Mouse (Mus musculus): ENCODE measurements around the gene Zfp992.
"Not testable (repeated sequence)": the region's sequence is repeated elsewhere in the genome, so short reads cannot be mapped to it uniquely, and the experiment has no call there.

Zfp992 gene

GRCm38 (mm10) chr4:146474716-146475676, 26.2 kb downstream of the Zfp992 start:
- DNase-seq (ENCODE audit: extremely low spot score), result not testable (repeated sequence)

- DNase-seq (ENCODE audit: extremely low spot score), result not testable (repeated sequence)
These were observed 27.4 kb downstream of the Zfp992 start for GRCm38 (mm10) chr4:146476260-146476659.

DNA sequence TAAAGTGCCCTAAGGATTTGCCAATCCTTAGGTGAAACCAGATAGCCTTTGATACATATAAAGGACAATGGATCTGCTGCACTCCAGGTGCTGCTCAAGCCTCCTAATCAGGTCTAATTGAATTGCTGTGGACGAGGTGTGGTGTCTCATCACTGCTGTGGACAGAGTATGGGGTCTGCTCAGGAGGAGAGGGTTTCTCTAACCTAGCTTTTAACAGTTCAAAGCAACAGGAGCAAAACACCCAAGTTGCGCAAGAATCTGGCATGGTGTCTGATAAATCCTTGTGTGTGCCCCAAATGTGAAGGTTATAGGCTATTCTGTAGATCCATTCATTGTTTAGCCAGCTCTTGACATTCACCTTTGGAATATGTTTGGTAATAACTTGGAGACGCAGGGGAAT, 28.1 kb downstream of the Zfp992 start:
- DNase-seq (ENCODE audit: extremely low spot score), result not testable (repeated sequence)

- DNase-seq (ENCODE audit: extremely low spot score), result not testable (repeated sequence)
These were observed 31.7 kb downstream of the Zfp992 start for GRCm38 (mm10) chr4:146480376-146481096.

- DNase-seq (ENCODE audit: extremely low spot score), result not testable (repeated sequence)
These were observed 33.7 kb downstream of the Zfp992 start for GRCm38 (mm10) chr4:146482546-146482945.

DNA sequence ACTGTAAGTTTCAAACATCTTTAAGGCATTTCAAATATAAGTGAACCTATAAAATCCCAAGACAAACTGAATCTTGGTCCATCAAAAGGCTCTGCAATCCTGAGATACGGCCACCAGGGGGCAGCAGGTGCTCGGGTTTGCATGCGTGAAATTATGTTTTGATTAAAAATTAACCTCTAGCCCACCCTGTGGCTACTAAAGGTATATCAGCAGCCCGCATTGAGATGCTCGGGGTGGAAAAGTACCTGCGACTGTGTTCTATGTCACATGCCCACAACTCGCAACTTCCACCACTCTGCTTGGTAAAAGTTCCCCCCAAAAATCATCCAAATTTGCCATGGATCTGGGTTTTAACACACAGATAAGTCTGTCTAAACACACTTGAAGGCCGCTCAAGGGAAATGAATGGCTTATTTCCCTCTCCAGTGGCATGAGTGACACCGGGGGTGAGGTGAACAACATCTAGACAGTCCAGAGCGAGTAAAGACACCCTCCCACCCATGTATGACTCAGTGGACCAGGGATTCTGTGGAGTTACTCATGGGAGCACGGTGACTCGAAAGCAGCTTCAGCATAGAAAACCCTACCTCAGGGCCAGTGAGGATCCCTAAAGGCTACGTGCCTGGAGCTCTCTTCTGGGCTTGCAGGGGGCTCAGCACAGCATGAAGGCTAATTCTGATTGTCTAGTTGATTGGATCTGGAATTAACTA, 34.9 kb downstream of the Zfp992 start:
- not testable (repeated sequence) for DNase-seq (ENCODE audit: extremely low spot score)

DNA sequence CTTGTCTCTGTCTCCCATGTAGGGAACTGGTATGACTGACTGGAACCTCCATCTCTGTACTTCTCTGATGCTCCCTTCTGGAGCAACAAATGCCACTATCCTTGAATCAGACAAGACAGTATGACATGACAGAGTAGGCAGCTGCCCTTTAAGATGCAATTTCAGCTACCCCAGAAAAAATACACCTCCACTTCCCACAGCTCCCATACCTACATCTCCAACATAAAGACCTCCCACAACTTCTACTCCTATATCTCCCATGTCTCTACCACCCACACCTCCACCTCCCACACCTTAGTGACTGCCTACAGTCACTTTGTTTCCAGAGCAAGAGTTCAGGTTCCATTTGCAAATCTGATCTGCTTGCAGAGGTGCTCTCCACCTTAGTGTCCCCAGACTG, 35.9 kb downstream of the Zfp992 start:
- not testable (repeated sequence) for DNase-seq (ENCODE audit: extremely low spot score)

DNA sequence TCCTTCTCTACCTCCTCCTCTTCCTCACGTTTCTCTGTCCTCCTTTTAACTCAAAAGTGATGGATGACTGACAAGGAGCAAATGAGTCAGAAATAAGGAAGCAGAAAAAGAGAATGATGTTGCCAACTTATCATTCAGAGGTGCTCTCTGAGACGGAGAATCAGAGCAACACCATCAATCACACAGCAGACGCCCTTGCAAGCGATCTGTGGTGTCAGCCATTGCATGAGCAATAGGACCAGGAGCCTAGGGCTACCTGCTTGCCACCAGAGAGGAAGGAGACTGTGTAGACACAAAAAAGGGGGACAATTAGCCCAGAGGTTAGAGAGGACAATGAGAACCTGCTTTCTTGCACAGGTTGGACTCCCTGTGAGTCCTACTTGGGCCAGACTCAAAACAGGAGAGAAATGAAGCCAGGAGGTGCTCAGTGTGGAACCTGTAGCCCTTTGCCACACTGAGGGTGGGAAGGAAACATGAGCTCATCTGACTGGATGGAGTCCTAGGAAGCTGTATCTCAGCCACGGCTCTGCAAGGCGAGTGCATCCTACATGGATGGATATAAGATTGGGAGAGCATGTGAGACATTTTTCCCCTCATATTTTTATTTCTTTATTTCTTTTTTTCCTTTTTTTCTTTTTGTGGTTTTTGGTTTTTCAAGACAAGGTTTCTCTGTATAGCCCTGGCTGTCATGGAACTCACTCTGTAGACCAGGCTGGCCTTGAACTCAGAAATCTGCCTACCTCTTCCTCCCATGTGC, 36.5 kb downstream of the Zfp992 start:
- DNase-seq (ENCODE audit: extremely low spot score), result not testable (repeated sequence)

DNA sequence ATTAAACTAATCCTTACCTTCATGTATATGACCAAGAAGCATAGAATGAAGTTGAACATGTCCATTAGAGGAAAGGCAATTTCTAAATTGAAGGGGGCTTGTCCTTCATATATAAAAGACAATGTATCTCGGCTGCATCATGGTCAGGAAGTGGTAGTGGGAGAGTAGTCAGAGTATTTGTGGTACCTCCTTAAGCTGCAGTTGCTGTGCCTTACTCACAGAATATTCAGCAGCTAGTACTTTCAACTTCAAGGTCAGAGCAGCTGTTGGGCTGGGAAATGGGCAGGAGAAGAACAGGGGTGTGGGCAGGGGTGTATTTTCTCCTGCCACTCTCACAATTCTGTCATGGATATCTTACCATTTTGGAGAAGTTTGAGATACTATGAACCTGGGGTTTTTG, 37.9 kb downstream of the Zfp992 start:
- DNase-seq (ENCODE audit: extremely low spot score), result not testable (repeated sequence)

GRCm38 (mm10) chr4:146489196-146489595, 40.4 kb downstream of the Zfp992 start:
- DNase-seq (ENCODE audit: extremely low spot score), result not testable (repeated sequence)

DNA sequence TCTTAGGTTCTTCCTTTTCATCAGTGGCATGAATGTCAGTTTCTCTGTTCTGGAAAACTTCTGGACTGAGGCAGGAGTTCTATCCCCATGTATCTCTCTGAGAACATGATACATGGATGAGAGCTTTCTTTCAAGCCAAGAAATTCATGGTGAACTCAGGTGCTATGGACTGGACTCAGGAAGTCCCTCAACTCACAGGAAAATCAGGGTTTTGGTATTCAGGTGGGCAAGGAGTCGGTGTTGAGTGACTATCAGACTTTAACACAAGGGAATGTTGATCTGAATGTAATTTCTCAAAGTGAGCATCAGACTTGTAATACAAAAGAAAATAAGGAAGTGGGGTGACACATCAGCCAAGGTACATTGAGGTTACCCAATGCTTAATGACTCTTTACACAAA, 43.2 kb downstream of the Zfp992 start:
- not testable (repeated sequence) for DNase-seq (ENCODE audit: extremely low spot score)

- no peak for DNase-seq (ENCODE audit: extremely low spot score)
These were observed 43.6 kb downstream of the Zfp992 start for GRCm38 (mm10) chr4:146492439-146492838.

DNA sequence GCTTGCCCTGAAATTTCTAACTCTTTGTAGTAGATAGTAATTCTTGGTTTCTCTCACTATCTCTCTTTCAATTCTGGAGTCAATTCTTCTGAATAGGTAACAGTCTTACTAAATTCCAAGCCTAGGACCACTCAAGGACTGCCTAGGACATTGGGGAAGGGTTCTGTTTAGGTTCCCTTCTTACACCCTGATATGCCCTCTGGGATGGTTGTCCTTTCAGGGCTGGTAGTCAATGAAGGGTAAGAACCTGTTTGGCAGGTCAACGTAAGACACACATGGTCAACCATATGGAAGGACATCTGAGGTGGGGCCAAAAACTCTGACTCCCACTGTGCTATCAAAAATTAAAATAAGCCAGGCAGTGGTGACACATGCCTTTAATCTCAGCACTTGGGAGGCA, 44.0 kb downstream of the Zfp992 start:
- no peak for DNase-seq (ENCODE audit: extremely low spot score)

DNA sequence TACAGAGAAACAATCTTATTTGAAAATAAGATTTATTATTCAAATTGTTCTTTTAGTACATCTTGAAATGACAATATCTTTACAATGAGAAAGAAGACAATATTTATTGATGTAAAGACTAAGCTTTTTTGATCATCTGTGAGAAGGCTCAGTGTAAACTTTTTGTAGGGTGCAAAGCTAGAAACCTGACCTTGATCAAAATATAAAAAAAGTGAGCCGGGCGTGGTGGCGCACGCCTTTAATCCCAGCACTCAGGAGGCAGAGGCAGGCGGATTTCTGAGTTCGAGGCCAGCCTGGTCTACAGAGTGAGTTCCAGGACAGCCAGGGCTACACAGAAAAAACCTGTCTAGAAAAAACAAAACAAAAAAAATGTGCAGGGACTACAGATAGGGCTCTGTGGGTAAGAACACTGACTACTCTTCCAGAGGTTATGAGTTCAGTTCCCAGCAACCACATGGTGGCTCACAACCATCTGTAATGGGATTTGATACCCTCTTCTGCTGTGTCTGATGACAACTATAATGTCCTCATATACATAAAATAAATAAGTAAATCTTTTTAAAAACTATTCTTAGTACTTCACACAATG, 44.6 kb downstream of the Zfp992 start:
- not testable (repeated sequence) for DNase-seq (ENCODE audit: extremely low spot score)

DNA sequence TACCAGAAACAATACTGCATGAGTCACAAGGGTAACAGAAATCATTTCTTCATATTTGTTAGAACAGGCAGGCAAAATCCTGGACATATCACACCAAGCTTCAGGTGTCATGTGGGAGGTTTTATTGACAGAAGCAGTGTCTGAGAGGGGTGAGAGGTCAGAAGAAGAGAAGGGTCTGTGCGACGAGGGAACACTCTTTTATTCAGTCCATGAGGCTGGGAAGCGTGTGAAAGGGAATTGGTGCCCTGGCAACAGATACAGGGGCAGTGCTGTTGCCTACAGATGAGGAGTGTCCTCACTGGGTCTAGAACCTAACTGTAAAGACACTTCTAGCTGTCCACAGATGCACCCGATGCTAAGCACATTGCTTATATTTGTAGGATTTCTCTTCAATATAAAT, 46.2 kb downstream of the Zfp992 start:
- DNase-seq (ENCODE audit: extremely low spot score), result no peak

DNA sequence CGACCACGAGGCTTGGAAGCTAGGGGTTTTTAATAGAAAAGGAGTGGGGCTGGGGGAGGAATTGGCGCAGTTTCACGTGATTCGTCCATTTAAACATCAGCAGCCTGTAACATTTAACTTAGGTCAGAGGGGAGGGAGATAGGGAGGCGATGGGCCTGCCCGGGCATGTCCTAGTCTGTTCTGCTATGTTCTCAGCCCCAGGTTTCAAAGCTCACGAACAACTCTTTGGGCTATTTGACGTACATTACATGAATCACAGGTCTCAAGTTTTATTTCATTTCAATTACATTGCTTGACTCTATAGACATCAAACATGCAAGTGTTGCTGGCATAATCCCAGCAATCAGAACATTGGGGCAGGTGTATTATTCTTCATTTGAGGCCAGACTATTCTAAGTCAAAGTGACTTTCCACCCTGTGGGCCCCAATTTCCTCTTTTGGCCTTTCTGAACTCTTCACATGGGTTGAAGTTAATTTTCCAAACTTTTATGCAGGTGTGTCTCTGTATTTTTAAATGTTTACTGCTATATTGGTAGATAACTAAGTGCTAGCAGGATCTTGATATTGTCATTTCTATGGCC, 49.0 kb downstream of the Zfp992 start:
- DNase-seq (ENCODE audit: extremely low spot score), result not testable (repeated sequence)

DNA sequence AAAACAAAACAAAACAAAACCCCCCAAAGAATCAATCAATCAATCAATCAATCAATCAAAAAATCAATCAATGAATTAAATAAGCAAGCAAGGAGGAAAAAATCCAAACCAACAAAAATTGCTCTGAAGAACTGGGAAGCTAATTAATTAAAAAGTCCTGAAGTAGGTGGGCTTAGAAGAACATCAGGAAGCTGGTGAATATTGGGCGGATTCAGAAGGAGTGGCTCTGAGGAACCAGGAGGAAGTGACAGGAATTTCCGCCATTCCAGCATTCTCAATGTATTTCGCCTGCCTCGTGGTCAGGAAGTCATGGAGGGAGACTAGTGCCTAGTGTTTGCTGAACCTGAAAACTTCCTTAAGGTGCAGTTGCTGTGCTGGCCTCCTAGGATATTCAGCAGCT, 52.9 kb downstream of the Zfp992 start, which contains the start of gene Zfp981:
Gene Zfp981 (plus strand): TSS at position 301 of the 400 bp plus-strand sequence.
- not testable (repeated sequence) for DNase-seq (ENCODE audit: extremely low spot score)

DNA sequence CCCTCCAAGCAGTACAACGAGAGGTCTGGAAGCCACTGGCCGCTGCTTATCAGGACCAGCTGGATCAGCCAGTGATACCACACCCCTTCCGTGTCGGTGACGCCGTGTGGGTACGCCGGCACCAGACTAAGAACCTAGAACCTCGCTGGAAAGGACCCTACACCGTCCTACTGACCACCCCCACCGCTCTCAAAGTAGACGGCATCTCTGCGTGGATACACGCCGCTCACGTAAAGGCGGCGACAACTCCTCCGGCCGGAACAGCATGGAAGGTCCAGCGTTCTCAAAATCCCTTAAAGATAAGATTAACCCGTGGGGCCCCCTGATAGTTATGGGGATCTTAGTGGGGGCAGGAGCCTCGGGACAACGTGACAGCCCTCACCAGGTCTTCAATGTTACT, 60.2 kb downstream of the Zfp992 start:
- not testable (repeated sequence) for DNase-seq (ENCODE audit: extremely low spot score)

- not testable (repeated sequence) for DNase-seq (ENCODE audit: extremely low spot score)
These were observed 63.0 kb downstream of the Zfp992 start for GRCm38 (mm10) chr4:146511871-146512270.

- no peak for DNase-seq (ENCODE audit: extremely low spot score)
These were observed 67.7 kb downstream of the Zfp992 start for GRCm38 (mm10) chr4:146516474-146516873.
